Mouse (Mus musculus): ENCODE measurements around the gene Ccp110. TPM values are rescaled to one million over a fixed set of nuclear protein-coding genes. Genes with fewer than 3 reads are reported as not detected.

Ccp110 gene
- polyA plus RNA-seq, 1 experiment: 56.4 TPM

DNA sequence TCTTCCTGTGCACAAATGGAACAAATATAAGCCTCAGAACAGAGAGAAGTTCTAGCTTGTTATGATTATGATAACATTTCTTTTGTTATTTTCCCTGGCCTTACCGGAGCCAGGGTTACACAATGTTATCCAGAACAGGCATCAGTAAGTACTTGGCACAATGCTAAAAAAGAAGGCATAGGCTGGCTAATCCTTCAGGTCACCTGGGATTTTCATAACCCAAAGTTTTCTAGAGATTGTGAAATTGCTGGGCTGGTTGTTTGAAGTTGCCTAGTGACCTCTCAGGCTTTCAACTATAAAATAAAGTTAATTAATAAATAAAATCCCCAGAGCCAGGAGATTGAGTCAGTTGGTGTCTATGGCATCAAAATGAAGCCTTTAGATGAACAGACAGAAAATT, 2.5 kb downstream of the Ccp110 start:
- no peak overlapping the region for H3K4me3 ChIP-seq (ENCODE audit: insufficient read depth, low read length)
- TF ChIP-seq CTCF (IDR thresholded peaks at IDR 0.05; ENCODE audit: extremely low read depth, insufficient read depth, low read length): no peak
- TF ChIP-seq POLR2A (IDR thresholded peaks at IDR 0.05; ENCODE audit: extremely low read depth, insufficient read depth, low read length): no peak
- H3K27ac ChIP-seq (ENCODE audit: insufficient read depth, low read length): no peak overlapping the region
- H3K4me1 ChIP-seq (ENCODE audit: control insufficient read depth, insufficient read depth, low read length): peaks cover 2% of the 10 kb centered on the region

DNA sequence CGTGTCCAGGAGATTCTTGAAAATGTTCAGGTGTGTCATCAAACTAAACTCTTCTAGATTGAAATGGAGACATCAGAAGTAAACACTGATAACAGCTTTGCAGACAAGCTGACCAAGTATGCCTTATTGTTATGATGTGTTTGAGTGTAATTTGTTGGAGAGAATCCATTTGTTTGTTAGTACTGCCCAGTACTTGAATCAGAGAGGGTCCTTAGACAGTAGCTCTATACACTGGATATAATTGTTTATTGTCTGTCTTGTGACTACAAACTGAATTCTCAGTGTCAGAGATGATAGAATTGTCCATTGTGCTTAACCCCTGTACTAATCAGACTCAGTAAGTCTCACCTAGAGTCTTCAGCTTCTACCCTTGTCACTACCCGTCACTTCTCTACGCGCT, 5.7 kb downstream of the Ccp110 start:
- H3K27ac ChIP-seq (ENCODE audit: insufficient read depth, low read length): peak overlapping the region; percentile 91

GRCm38 (mm10) chr7:118723927-118724326, 11.6 kb downstream of the Ccp110 start:
- H3K27ac ChIP-seq (ENCODE audit: insufficient read depth, low read length): no peak overlapping the region
- no peaks in the 10 kb centered on the region for H3K4me1 ChIP-seq (ENCODE audit: control insufficient read depth, insufficient read depth, low read length)
- TF ChIP-seq CTCF (IDR thresholded peaks at IDR 0.05; ENCODE audit: extremely low read depth, insufficient read depth, low read length) (no peak), POLR2A (IDR thresholded peaks at IDR 0.05; ENCODE audit: extremely low read depth, insufficient read depth, low read length) (no peak)
- no peak overlapping the region for H3K4me3 ChIP-seq (ENCODE audit: insufficient read depth, low read length)

More for the DNA sequence above, 5.7 kb downstream of the Ccp110 start:
- TF ChIP-seq CTCF (IDR thresholded peaks at IDR 0.05; ENCODE audit: extremely low read depth, insufficient read depth, low read length): no peak
- TF ChIP-seq POLR2A (IDR thresholded peaks at IDR 0.05; ENCODE audit: extremely low read depth, insufficient read depth, low read length): no peak
- Histone ChIP-seq H3K4me3 (ENCODE audit: insufficient read depth, low read length) (no peak overlapping the region), H3K4me1 (ENCODE audit: control insufficient read depth, insufficient read depth, low read length) (peaks cover 2% of the 10 kb centered on the region)

GRCm38 (mm10) chr7:118725459-118725858, 13.1 kb downstream of the Ccp110 start:
- no peak overlapping the region for H3K4me3 ChIP-seq (ENCODE audit: insufficient read depth, low read length)
- no peak overlapping the region for H3K27ac ChIP-seq (ENCODE audit: insufficient read depth, low read length)
- no peaks in the 10 kb centered on the region for H3K4me1 ChIP-seq (ENCODE audit: control insufficient read depth, insufficient read depth, low read length)
- TF ChIP-seq POLR2A (IDR thresholded peaks at IDR 0.05; ENCODE audit: extremely low read depth, insufficient read depth, low read length) (no peak), CTCF (IDR thresholded peaks at IDR 0.05; ENCODE audit: extremely low read depth, insufficient read depth, low read length) (no peak)

- H3K4me1 ChIP-seq (ENCODE audit: control insufficient read depth, insufficient read depth, low read length): no peaks in the 10 kb centered on the region
- TF ChIP-seq POLR2A (IDR thresholded peaks at IDR 0.05; ENCODE audit: extremely low read depth, insufficient read depth, low read length) (no peak), CTCF (IDR thresholded peaks at IDR 0.05; ENCODE audit: extremely low read depth, insufficient read depth, low read length) (no peak)
- no peak overlapping the region for H3K27ac ChIP-seq (ENCODE audit: insufficient read depth, low read length)
- H3K4me3 ChIP-seq (ENCODE audit: insufficient read depth, low read length): no peak overlapping the region
These were observed 16.7 kb downstream of the Ccp110 start for GRCm38 (mm10) chr7:118728846-118729587.

GRCm38 (mm10) chr7:118731781-118732180, 19.4 kb downstream of the Ccp110 start:
- no peak overlapping the region for H3K4me3 ChIP-seq (ENCODE audit: insufficient read depth, low read length)
- TF ChIP-seq CTCF (IDR thresholded peaks at IDR 0.05; ENCODE audit: extremely low read depth, insufficient read depth, low read length): no peak
- no peak for TF ChIP-seq POLR2A (IDR thresholded peaks at IDR 0.05; ENCODE audit: extremely low read depth, insufficient read depth, low read length)
- no peaks in the 10 kb centered on the region for H3K4me1 ChIP-seq (ENCODE audit: control insufficient read depth, insufficient read depth, low read length)
- no peak overlapping the region for H3K27ac ChIP-seq (ENCODE audit: insufficient read depth, low read length)

GRCm38 (mm10) chr7:118733225-118733624, 20.9 kb downstream of the Ccp110 start:
- no peak for TF ChIP-seq POLR2A (IDR thresholded peaks at IDR 0.05; ENCODE audit: extremely low read depth, insufficient read depth, low read length)
- TF ChIP-seq CTCF (IDR thresholded peaks at IDR 0.05; ENCODE audit: extremely low read depth, insufficient read depth, low read length): no peak
- Histone ChIP-seq H3K27ac (ENCODE audit: insufficient read depth, low read length) (no peak overlapping the region), H3K4me3 (ENCODE audit: insufficient read depth, low read length) (no peak overlapping the region), H3K4me1 (ENCODE audit: control insufficient read depth, insufficient read depth, low read length) (no peaks in the 10 kb centered on the region)

- no peak overlapping the region for H3K27ac ChIP-seq (ENCODE audit: insufficient read depth, low read length)
- H3K4me3 ChIP-seq (ENCODE audit: insufficient read depth, low read length): no peak overlapping the region
- H3K4me1 ChIP-seq (ENCODE audit: control insufficient read depth, insufficient read depth, low read length): peaks cover 7% of the 10 kb centered on the region
- peak; percentile 8; the same call in 1 of the 2 replicates for TF ChIP-seq CTCF (IDR thresholded peaks at IDR 0.05; ENCODE audit: extremely low read depth, insufficient read depth, low read length)
- TF ChIP-seq POLR2A (IDR thresholded peaks at IDR 0.05; ENCODE audit: extremely low read depth, insufficient read depth, low read length): no peak
These were observed 26.4 kb downstream of the Ccp110 start for GRCm38 (mm10) chr7:118738730-118739129.

DNA sequence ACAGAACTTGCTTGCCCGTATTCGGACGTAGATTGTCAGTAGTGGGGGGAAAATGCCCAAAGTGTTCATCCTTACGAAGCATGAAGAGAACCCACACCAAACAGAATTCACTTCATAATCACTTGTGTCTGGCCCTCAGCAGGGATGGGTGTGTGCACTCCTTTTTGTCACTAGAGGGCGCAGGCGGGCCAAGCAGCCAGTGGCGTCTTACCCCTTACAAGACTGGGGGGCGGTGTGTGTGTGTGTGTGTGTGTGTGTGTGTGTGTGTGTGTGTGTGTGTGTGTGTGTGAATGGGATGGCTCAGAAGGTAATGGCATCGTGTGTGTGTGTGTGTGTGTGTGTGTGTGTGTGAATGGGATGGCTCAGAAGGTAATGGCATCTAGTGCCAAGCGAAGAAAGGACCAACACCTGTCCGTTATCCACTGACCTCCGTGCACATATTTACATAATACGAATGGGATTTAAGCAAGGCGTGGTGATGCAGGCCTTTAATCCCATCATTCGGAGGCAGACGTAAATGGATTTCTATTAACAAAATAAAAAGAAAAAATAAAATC, 27.7 kb downstream of the Ccp110 start, which contains the start of gene Vps35l:
Gene Vps35l, plus strand, starts transcription at position 252 of the 557 bp plus-strand sequence.
- Histone ChIP-seq H3K4me1 (ENCODE audit: control insufficient read depth, insufficient read depth, low read length) (peaks cover 7% of the 10 kb centered on the region), H3K27ac (ENCODE audit: insufficient read depth, low read length) (no peak within 1 kb of the TSS; the same call in 1 of the 2 replicates), H3K4me3 (ENCODE audit: insufficient read depth, low read length) (peak within 1 kb of the TSS; percentile 83)
- TF ChIP-seq POLR2A (IDR thresholded peaks at IDR 0.05; ENCODE audit: extremely low read depth, insufficient read depth, low read length) (no peak), CTCF (IDR thresholded peaks at IDR 0.05; ENCODE audit: extremely low read depth, insufficient read depth, low read length) (peak; percentile 75)

All from cortical plate, adult 2 months (tissue).